ENCODE assay signal across 12 mouse cellular contexts in genomic region chr13:42258422-42258821, GRCm38 (mm10). TPM values are rescaled to one million over a fixed set of nuclear protein-coding genes. Genes with fewer than 3 reads are reported as not detected.
DNase-seq lines count a peak whose midpoint lies in the region; ATAC-seq lines count a peak whose summit lies in the region.
"Had no signal": no experiment of that assay in that cellular context is flagged by ENCODE, and none has a peak within 500 bp of the region (broad histone marks: within the 10 kb centered on the region; RNA-seq: fewer than 3 reads in every experiment).

No protein-coding gene starts in this region.

- H3K36me3 ChIP-seq in heart, embryonic 12.5 days = no peaks in the 10 kb centered on the region
- H3K36me3 ChIP-seq: kidney, embryonic 15.5 days; midbrain, embryonic 15.5 days had no signal

- peak; percentile 7 for DNase-seq in kidney, adult 9 months
- no peak for DNase-seq in kidney, adult 18-20 months
- DNase-seq in adipocyte (ENCODE audit: low spot score) = peak; percentile 10
- peak; percentile 41 for DNase-seq in lung, postnatal 36 days
- DNase-seq in right cerebral cortex, postnatal 10 days (ENCODE audit: low spot score in 2 of 2) = no peak
- DNase-seq in frontal cortex, postnatal 36 days (ENCODE audit: low spot score in 2 of 2) = no peak
- no peak for DNase-seq in right cerebral cortex, adult 2 months (ENCODE audit: low spot score in 2 of 2)
- DNase-seq: cerebellum, adult 11-12 months had no signal

- H3K4me3 ChIP-seq in heart, embryonic 12.5 days = no peak overlapping the region
- H3K4me3 ChIP-seq: erythroblast, embryonic 14.5 days; kidney, embryonic 15.5 days; midbrain, embryonic 15.5 days had no signal

- H3K4me1 ChIP-seq in heart, embryonic 12.5 days (replicated peaks) = peaks cover 10% of the 10 kb centered on the region
- H3K4me1 ChIP-seq: kidney, embryonic 15.5 days; midbrain, embryonic 15.5 days had no signal

- peak; percentile 84 for ATAC-seq in heart, embryonic 12.5 days (ENCODE audit: insufficient number of reproducible peaks, low FRiP score)
- ATAC-seq: midbrain, embryonic 15.5 days had no signal

- no peak overlapping the region for H3K4me2 ChIP-seq in heart, embryonic 12.5 days
- H3K4me2 ChIP-seq: kidney, embryonic 15.5 days; midbrain, embryonic 15.5 days had no signal

- H3K27me3 ChIP-seq in heart, embryonic 12.5 days (replicated peaks) = no peaks in the 10 kb centered on the region
- H3K27me3 ChIP-seq: kidney, embryonic 15.5 days; midbrain, embryonic 15.5 days had no signal

- no peak overlapping the region for H3K9ac ChIP-seq in heart, embryonic 12.5 days
- H3K9ac ChIP-seq: kidney, embryonic 15.5 days; midbrain, embryonic 15.5 days had no signal

- peaks cover 6% of the 10 kb centered on the region; the same call in 1 of the 2 replicates for H3K9me3 ChIP-seq in heart, embryonic 12.5 days (replicated peaks)
- H3K9me3 ChIP-seq: midbrain, embryonic 15.5 days had no signal

- WGBS in heart, embryonic 12.5 days = 13% methylated on average over 5 of the region's 5 CpGs

- peak overlapping the region; percentile 89 for H3K27ac ChIP-seq in heart, embryonic 12.5 days (ENCODE audit: poor library complexity, severe bottlenecking)
- H3K27ac ChIP-seq: kidney, embryonic 15.5 days; midbrain, embryonic 15.5 days had no signal

RNA-seq across cellular contexts. Expression of gene Edn1, which starts 42.9 kb away (rescaled TPM):
- 9.1 and 9.6 TPM in 2 replicates for polyA plus RNA-seq in heart, embryonic 12.5 days (2016; fragmentation: Nextera tagmentation; extraction: Ambion mirVana)
- polyA plus RNA-seq: erythroblast, embryonic 14.5 days had no signal

Comparison
In these comparisons a context has a peak if more than half of its experiments do, and no peak if none do; other contexts are left out.
1. DNase-seq: peak in kidney, adult 9 months (single experiment), adipocyte (single experiment) and lung, postnatal 36 days (single experiment); none in kidney, adult 18-20 months (single experiment), right cerebral cortex, postnatal 10 days (0 of 2), frontal cortex, postnatal 36 days (0 of 2) and right cerebral cortex, adult 2 months (0 of 2).